Mouse (Mus musculus) MN1 (cell line): ENCODE data around the gene Smn1.
A peak's percentile ranks its signal among the peaks of the same experiment; 100 is the strongest.
"Not testable (repeated sequence)": the region's sequence is repeated elsewhere in the genome, so short reads cannot be mapped to it uniquely, and the experiment has no call there.

Experiments
- DNase-seq: peaks from one replicate; pipeline ENCODE4 v3.0.0-alpha.2; 2016; ENCODE audit warnings: low spot score

Smn1 gene

GRCm38 (mm10) chr13:100124423-100125257 lies at the start of gene Smn1:
Gene Smn1 (plus strand): TSS chr13:100124852.
- peak; percentile 97 for DNase-seq

DNA sequence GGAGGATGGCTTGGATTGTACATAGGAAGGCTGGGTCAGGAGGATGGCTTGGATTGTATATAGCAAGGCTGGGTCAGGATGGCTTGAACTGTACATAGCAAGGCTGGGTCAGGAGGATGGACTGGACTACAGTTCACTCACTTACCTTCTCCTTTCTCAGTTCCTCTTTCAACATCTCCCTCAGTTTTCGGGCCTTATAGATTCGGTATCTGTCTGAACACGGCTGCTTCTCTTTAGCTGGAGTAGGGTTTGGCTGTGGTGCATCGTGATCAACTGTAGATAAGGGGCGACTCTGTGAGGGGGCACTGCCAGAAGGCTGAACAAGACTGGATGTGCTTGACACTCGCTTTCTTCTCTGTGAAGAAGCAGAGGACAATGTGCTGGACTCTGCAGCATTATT lies 25.8 kb upstream of the Smn1 start:
- no peak for DNase-seq

DNA sequence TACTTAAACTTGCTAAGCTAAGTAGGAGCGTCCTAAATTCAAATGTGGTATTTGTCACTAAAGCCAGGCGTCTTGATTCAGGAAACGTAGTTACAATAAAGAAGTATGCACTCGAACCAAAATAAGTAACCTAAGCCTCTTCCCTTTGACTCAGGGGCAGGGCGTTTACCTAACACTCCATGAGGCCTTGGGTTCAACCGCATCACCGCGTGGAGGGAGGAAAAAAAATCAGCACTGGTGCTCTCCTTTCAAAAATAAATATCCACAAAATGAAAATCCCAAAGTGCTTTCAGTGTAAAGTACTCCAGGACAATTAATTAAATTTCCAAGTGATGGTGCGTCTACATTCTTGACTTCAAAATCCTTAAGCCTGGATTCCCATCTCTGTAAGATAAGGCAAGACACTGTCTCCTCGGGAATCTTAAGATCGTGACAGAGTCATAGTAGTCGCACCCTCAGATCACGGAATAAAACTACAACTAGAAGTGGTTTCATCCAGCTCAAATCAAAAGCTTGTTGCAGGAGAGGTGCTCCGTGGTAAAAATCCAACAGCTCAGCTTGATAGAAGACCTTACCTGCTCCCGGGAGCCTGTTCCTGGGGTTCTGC lies 21.5 kb upstream of the Smn1 start:
- peak; percentile 31 for DNase-seq

DNA sequence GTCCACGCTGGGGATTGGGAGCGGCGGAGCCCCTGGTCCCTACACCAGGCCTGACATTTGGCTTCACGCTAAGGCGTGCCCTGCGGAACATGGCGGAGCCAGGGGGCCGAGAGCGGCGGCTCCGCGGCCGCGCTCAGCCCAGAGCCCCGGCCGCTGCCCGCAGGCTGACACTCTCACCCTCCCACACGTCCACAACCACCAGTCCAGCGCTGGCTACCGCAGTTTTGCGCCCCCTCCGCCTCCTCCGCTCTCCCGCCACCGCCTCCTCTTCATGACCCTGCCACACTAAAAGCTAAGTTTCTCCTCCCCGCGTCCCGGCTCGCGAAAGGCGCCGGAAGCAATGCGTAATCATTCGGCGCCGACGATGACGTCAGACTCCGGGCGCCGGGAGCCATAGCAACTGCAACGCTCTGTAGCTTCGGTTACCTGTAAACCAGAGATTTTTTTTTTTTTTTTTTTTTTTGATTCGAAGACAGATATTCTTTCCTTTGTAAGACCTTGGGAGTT lies 20.9 kb upstream of the Smn1 start, which contains the start of gene Bdp1:
TSS of gene Bdp1 (minus strand) at position 323 of the 507 bp plus-strand sequence.
- peak; percentile 98 for DNase-seq

DNA sequence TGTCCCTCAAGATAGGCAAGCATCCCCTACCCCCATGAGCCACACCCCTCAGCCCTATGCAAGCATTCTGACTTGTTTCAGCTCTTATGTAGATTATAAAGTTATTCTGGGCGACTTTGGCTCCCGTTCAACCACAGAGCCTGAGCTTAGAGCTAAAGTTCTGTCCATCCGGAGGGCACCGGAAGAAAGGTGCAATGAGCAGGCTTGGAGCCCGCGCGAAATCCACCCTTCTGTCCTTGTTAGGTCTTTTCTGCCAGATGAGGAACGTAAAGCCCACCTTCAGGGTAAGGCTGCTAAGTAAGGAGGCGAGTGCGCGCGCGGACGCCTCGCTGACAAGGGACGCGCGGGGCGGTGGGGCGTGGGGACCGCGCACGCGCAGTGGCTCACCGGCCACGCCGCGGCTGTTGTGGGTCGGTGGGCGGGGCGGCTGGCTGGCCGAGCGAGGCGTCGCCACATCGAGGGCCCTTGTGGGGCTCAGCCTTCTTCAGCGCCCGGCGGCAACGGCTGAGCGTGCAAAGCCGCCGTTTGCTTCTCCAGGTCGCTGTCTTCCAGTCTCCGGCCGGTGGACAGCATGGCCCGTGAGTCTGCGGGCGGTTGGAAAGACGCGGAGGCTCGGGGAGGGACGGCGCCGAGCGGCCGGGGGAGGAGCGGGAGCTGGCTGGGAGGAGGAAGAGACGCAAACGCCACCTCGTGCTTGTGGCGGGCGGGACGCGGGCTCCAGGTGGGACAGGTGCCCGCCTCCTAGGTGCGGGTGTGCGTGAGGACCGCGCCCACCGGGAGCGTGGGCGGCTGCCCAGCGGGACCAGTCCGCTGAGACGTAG lies 16.8 kb upstream of the Smn1 start, which contains the start of gene Serf1:
TSS of gene Serf1 (plus strand) at position 361 of the 821 bp plus-strand sequence.
- peak; percentile 93 for DNase-seq

GRCm38 (mm10) chr13:100112218-100112972 lies 12.3 kb upstream of the Smn1 start:
- DNase-seq: peak; percentile 51

DNA sequence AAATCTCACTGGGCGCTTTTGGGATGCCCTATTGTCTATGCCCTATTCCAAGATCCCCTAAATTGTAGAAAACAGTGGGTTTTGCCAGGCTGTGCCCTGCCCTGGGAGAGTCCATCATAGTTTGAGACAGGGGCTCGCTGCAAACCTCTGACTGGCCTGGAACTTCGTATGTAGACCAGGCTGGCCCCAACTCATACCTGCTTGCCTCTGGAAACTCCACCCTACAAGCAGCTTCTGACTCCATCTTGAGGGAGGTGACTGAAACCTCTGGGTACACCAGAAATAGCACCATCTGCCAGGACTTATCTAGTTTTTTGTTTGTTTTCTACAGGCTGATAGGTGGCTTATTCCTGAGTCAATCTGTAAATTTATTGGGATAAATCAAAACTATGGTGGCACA lies 682 bp upstream of the Smn1 start:
- DNase-seq: no peak

DNA sequence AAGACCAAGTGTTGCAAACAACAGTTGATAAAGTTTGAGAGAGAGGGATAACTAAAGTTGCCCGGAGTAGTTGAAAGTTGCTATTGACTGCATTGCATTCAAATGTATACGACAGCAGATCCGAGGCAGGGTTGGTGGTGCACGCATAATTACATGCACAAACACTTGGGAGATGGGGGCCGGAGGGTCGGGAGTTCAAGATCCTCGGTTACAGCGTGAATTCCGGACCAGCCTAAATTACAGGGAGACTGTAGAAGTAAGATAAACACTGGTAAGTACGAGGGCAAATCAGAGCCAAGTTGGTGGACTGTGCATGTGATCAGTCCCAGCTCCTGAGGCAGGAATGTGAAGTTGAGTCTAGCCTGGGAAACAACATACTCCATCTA lies 599 bp downstream of the Smn1 start:
- no peak for DNase-seq

- no peak for DNase-seq
Measured at GRCm38 (mm10) chr13:100141646-100142314, 17.1 kb downstream of the Smn1 start.

DNA sequence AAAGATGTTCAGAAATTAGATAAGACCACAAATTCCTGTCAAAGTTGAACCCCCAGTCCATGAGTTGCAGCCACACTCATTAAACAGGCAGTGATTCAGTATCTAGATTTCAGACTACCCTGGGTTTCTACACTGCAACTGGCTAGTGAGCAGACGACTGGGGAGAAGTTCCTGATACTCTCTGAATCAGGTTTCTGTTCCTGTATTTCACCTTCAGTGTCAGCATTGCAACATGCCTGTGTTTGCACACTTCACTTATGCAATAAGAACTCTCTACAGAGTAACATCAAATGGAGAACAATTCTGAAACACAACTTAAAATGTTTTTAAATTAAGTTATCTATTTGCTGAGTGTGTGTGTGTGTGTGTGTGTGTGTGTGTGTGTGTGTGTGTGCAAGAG lies 28.0 kb downstream of the Smn1 start:
- no peak for DNase-seq

DNA sequence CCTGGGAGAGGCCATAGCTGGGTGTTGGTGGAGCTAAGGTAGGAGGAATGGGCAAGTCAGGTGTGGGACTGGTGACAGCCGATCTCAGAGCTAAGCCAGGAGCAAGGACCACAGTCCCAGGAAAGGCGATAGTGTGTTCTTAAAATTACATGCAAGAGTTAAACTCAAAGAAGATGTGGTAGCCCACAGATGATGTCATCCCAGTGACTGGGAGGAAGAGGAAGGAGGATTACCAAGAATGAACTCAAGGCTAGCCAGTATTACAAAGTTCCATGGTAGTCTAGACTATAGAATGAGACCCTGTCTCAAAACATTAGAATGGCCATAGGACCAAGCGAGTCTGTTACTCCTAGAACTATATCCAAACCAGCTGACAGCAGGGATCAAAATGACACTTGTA lies 32.0 kb downstream of the Smn1 start:
- DNase-seq: no peak

DNA sequence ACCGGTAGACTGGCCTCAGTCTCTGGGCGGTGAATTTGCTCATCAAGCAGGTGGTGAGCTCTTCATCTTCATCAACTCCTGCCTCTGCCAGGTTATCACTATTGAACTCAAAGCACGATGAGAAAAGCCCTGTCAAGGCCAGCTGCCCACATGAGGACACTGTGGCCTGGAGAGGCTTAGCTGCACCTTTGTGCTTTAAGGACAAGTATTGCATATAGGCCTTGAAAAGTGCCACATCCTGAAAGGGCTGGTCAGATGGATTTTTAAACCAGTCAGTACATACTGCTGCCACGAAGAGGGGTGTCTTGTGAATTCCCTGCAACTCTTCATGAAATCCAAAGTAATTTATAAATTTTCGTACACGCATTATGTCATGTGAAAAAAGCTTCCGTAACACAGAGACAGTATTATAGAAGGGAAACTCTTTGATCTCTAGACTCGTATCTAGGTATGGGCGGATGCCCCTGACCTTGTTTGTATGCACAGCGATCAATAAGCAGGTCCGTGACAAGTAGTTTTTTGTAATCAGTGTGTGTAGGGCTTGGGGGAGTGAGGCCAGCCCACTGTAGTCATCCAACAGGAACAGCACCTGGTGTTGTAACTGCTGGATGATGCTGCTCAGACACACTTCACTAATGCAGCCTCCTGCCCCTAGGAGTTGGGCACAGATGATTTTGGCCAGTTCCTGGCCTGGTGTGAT lies 36.7 kb downstream of the Smn1 start:
- DNase-seq: not testable (repeated sequence)

DNA sequence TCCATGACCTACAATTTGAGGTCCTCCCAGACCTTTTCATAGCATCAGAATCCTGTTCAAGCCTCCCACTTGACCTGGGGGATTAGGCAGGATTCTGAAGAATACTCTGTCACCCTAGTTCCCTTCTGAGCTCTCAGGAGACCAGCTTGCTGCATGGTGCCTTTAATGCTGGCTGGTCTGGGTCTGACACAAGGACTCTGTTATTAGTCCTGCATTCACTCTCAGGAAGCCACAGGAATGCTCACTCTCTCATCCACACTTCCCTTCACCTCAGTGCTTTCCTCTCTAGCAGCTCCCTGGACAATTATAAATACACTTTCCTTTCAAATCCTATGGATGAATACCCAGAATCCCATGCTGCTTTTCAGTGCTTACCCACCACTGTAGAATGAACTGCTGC lies 37.8 kb downstream of the Smn1 start:
- DNase-seq: not testable (repeated sequence)

DNA sequence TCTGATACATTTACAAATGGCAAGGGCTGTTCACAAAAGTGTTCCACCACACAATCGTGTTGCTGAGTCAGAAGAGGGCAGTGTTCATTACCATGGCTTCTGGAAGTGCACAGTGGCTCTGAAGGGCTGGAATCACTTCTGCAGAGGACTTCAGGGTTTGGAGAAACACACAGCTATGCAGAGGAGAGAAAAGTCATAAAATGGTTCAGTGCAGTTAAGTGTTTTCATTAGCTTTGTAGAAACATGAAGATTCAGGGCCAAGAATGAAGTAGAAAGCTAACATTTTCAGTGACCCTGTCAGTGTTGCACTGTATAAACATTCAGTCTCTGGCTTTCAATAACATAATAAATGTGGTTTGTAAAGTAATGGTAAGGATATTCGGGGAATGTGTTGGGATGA lies 41.7 kb downstream of the Smn1 start:
- DNase-seq: not testable (repeated sequence)

- DNase-seq: peak; percentile 15
Measured at GRCm38 (mm10) chr13:100174360-100174759, 49.7 kb downstream of the Smn1 start.

DNA sequence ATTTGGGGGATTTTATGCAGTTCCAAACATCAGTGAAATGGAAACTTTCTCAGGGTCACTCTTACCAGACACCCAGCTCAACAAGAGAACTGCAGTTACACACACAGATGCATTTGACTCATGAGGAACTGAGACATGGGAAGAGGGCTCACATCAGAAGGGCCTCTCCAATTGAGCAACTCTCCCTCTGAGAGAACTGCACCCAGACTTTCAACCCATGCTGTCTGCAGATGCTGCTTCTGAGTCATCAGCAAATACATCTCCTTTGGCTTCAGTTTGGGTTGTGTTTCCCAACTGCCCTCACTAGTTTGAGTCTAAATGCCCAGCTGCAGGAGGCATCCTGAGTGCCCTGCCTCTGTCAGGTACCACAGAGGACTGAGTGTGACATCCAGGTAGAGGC lies 58.5 kb downstream of the Smn1 start:
- DNase-seq: not testable (repeated sequence)
